Mouse (Mus musculus) olfactory bulb, adult 2 months (tissue): ENCODE measurements around the gene Nfatc2.

Experiments used
- CTCF ChIP-seq: fragments of 200-500 bp; IDR thresholded peaks from 2 replicates; pipeline ENCODE4 v1.5.1; 2012; ENCODE audit warnings: low read depth, mild to moderate bottlenecking, low read length, moderate library complexity; ENCODE audit not compliant: insufficient read depth
- POLR2A ChIP-seq: fragments of 200-500 bp; IDR thresholded peaks from 2 replicates; pipeline ENCODE4 v1.6.1; 2012; ENCODE audit warnings: mild to moderate bottlenecking, low read depth, low read length, moderate library complexity; ENCODE audit not compliant: insufficient read depth

DNA sequence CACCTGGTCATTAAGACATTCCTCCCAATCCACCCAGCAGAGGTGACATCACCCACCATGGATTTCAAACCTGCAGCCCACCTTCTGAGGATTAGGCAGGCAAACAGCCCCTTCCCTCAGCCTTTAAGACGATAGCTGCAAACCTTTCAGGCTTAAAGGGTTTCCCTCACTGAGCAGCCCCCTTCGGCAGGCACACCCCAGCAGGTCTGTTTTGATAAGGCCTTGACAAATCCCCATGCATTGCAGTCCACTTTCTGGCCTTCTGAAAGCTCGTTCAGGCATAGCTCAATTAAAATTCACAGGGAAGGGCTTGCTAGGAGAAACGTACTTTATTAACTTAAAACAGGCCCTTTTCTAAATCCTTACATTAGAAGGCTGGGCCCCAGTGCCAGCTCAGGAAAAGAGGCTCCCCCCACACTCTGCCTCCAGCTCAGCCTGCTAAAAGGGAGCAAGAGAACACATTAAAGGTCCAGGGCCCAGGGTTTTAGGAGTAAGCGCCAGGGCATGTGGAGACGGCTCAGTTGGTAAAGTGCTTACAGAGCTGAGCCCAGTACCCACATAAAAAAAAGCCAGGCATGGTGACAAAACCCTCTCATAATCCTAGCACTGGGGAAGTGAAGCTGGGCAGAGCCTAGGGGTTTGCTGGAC, 20.1 kb downstream of the Nfatc2 start:
- TF ChIP-seq CTCF = no peak
- no peak for TF ChIP-seq POLR2A
